Mouse (Mus musculus) kidney, embryonic 16.5 days (tissue): Measurements from ENCODE around the gene Adamts16. TPM values are rescaled to one million over a fixed set of nuclear protein-coding genes. Genes with fewer than 3 reads are reported as not detected.

ENCODE experiments used
- ATAC-seq: fragments of 200-750 bp; cut with Nextera tagmentation; 2 replicates; pipeline ENCODE4 v1.8.0; 2017; ENCODE audit warnings: moderate TSS enrichment; ENCODE audit not compliant: low FRiP score, low TSS enrichment
- H3K27ac ChIP-seq: fragments of 300-500 bp; sonication (generic); 2 replicates; pipeline ENCODE4 v1.5.1; 2014; ENCODE audit warnings: low read length
- H3K27me3 ChIP-seq: fragments of 300-500 bp; sonication (generic); 2 replicates; pipeline ENCODE4 v1.6.1; 2014; ENCODE audit warnings: low read length, control low read depth, mixed read lengths; ENCODE audit not compliant: insufficient read depth
- H3K36me3 ChIP-seq: fragments of 300-500 bp; sonication (generic); 2 replicates; pipeline ENCODE4 v1.6.1; 2014; ENCODE audit warnings: low read length, control low read depth, mixed read lengths; ENCODE audit not compliant: insufficient read depth
- H3K4me1 ChIP-seq: fragments of 300-500 bp; sonication (generic); 2 replicates; pipeline ENCODE4 v1.6.1; 2014; ENCODE audit warnings: low read length, control low read depth, mixed read lengths; ENCODE audit not compliant: insufficient read depth
- H3K4me2 ChIP-seq: fragments of 300-500 bp; sonication (generic); replicated peaks from 2 replicates; pipeline ENCODE4 v1.6.1; 2014; ENCODE audit warnings: low read depth, low read length
- H3K4me3 ChIP-seq: fragments of 300-500 bp; sonication (generic); 2 replicates; pipeline ENCODE4 v1.5.1; 2014; ENCODE audit warnings: mild to moderate bottlenecking, low read length
- H3K9ac ChIP-seq: fragments of 300-500 bp; sonication (generic); replicated peaks from 2 replicates; pipeline ENCODE4 v1.6.1; 2014; ENCODE audit warnings: low read length
- H3K9me3 ChIP-seq: fragments of 300-500 bp; sonication (generic); 2 replicates; pipeline ENCODE4 v1.6.1; 2016; ENCODE audit warnings: low read length, control low read depth
- WGBS: fragments of 180-500 bp; shearing (Covaris S2); extraction: QIAGEN DNeasy Blood & Tissue Kit; methylation state at CpG from one replicate; pipeline ENCODE4 v1.1.7; 2014; 5-methylcytosine and 5-hydroxymethylcytosine counted together
- polyA plus RNA-seq: library from polyadenylated mRNA; unstranded; fragments of >200 nt; fragmentation: Nextera tagmentation; extraction: Ambion mirVana; gene quantifications from 2 replicates; pipeline ENCODE4 v1.2.1, GENCODE M21; 2015

Adamts16 gene
- polyA plus RNA-seq, 1 experiment from 2014 or later: 19.6 TPM

GRCm38 (mm10) chr13:70779781-70780180 lies 61.8 kb downstream of the Adamts16 start:
- H3K27me3 ChIP-seq: no peaks in the 10 kb centered on the region
- H3K27ac ChIP-seq: no peak overlapping the region
- 51% methylated on average over 7 of the region's 7 CpGs for WGBS
- no peaks in the 10 kb centered on the region for H3K36me3 ChIP-seq
- H3K4me2 ChIP-seq: no peak overlapping the region
- no peaks in the 10 kb centered on the region for H3K9me3 ChIP-seq
- no peak overlapping the region for H3K4me3 ChIP-seq
- peaks cover 4% of the 10 kb centered on the region; the same call in 1 of the 2 replicates for H3K4me1 ChIP-seq
- H3K9ac ChIP-seq: no peak overlapping the region
- no peak for ATAC-seq

GRCm38 (mm10) chr13:70778872-70779554 lies 62.6 kb downstream of the Adamts16 start:
- H3K9ac ChIP-seq: no peak overlapping the region
- no peaks in the 10 kb centered on the region for H3K9me3 ChIP-seq
- 0 out of 2 replicates have a peak overlapping the region, but pooled peaks have one; percentile 40 for H3K27ac ChIP-seq
- H3K4me2 ChIP-seq: no peak overlapping the region
- no peaks in the 10 kb centered on the region for H3K36me3 ChIP-seq
- no peaks in the 10 kb centered on the region for H3K27me3 ChIP-seq
- H3K4me3 ChIP-seq: no peak overlapping the region
- ATAC-seq: peak; percentile 42; the same call in 1 of the 2 replicates
- peaks cover 4% of the 10 kb centered on the region; the same call in 1 of the 2 replicates for H3K4me1 ChIP-seq
- 12% methylated on average over 9 of the region's 9 CpGs for WGBS

- no peak for ATAC-seq
- Histone ChIP-seq H3K27me3 (no peaks in the 10 kb centered on the region), H3K4me3 (no peak overlapping the region), H3K36me3 (0 out of 2 replicates have a peak, but pooled peaks cover 3% of the 10 kb centered on the region), H3K9me3 (no peaks in the 10 kb centered on the region), H3K4me2 (no peak overlapping the region), H3K4me1 (no peaks in the 10 kb centered on the region), H3K27ac (no peak overlapping the region), H3K9ac (no peak overlapping the region)
- WGBS: 70% methylated on average over 6 of the region's 6 CpGs
Observed at GRCm38 (mm10) chr13:70771100-70771499, 70.5 kb downstream of the Adamts16 start.

- H3K27me3 ChIP-seq: no peaks in the 10 kb centered on the region
- H3K9ac ChIP-seq: no peak overlapping the region
- H3K4me1 ChIP-seq: no peaks in the 10 kb centered on the region
- H3K9me3 ChIP-seq: no peaks in the 10 kb centered on the region
- ATAC-seq: no peak
- 66% methylated on average over 2 of the region's 2 CpGs for WGBS
- H3K36me3 ChIP-seq: 0 out of 2 replicates have a peak, but pooled peaks cover 3% of the 10 kb centered on the region
- no peak overlapping the region for H3K4me2 ChIP-seq
- H3K27ac ChIP-seq: no peak overlapping the region
- H3K4me3 ChIP-seq: no peak overlapping the region
Observed at GRCm38 (mm10) chr13:70769156-70769555, 72.5 kb downstream of the Adamts16 start.

- no peaks in the 10 kb centered on the region for H3K27me3 ChIP-seq
- no peak overlapping the region for H3K4me2 ChIP-seq
- H3K27ac ChIP-seq: no peak overlapping the region
- 0 out of 2 replicates have a peak, but pooled peaks cover 3% of the 10 kb centered on the region for H3K36me3 ChIP-seq
- ATAC-seq: no peak
- no peak overlapping the region for H3K4me3 ChIP-seq
- no peaks in the 10 kb centered on the region for H3K4me1 ChIP-seq
- no peak overlapping the region for H3K9ac ChIP-seq
- H3K9me3 ChIP-seq: no peaks in the 10 kb centered on the region
Observed at GRCm38 (mm10) chr13:70767462-70767861, 74.1 kb downstream of the Adamts16 start.

- no peaks in the 10 kb centered on the region for H3K27me3 ChIP-seq
- 85% methylated on average over 6 of the region's 6 CpGs for WGBS
- no peak overlapping the region for H3K4me3 ChIP-seq
- no peak overlapping the region for H3K9ac ChIP-seq
- H3K9me3 ChIP-seq: no peaks in the 10 kb centered on the region
- 0 out of 2 replicates have a peak, but pooled peaks cover 5% of the 10 kb centered on the region for H3K36me3 ChIP-seq
- no peak overlapping the region for H3K27ac ChIP-seq
- no peaks in the 10 kb centered on the region for H3K4me1 ChIP-seq
- no peak for ATAC-seq
- H3K4me2 ChIP-seq: no peak overlapping the region
Observed at GRCm38 (mm10) chr13:70764682-70765081, 76.9 kb downstream of the Adamts16 start.

GRCm38 (mm10) chr13:70762586-70762985 lies 79.0 kb downstream of the Adamts16 start:
- Histone ChIP-seq H3K36me3 (0 out of 2 replicates have a peak, but pooled peaks cover 8% of the 10 kb centered on the region), H3K27ac (no peak overlapping the region), H3K9me3 (no peaks in the 10 kb centered on the region), H3K27me3 (no peaks in the 10 kb centered on the region), H3K4me2 (no peak overlapping the region), H3K4me3 (no peak overlapping the region), H3K9ac (no peak overlapping the region), H3K4me1 (no peaks in the 10 kb centered on the region)
- no peak for ATAC-seq
- 81% methylated on average over 2 of the region's 2 CpGs for WGBS

- H3K27ac ChIP-seq: no peak overlapping the region
- H3K36me3 ChIP-seq: peaks cover 5% of the 10 kb centered on the region; the same call in 1 of the 2 replicates
- H3K9ac ChIP-seq: no peak overlapping the region
Observed at GRCm38 (mm10) chr13:70761312-70761711, 80.3 kb downstream of the Adamts16 start.

GRCm38 (mm10) chr13:70760186-70760585 lies 81.4 kb downstream of the Adamts16 start:
- no peaks in the 10 kb centered on the region for H3K9me3 ChIP-seq
- no peak for ATAC-seq
- no peak overlapping the region for H3K9ac ChIP-seq

More at GRCm38 (mm10) chr13:70761312-70761711, 80.3 kb downstream of the Adamts16 start:
- H3K9me3 ChIP-seq: no peaks in the 10 kb centered on the region
- no peak overlapping the region for H3K4me2 ChIP-seq
- ATAC-seq: no peak
- 71% methylated on average over 2 of the region's 2 CpGs for WGBS
- no peaks in the 10 kb centered on the region for H3K27me3 ChIP-seq
- H3K4me1 ChIP-seq: no peaks in the 10 kb centered on the region
- no peak overlapping the region for H3K4me3 ChIP-seq

GRCm38 (mm10) chr13:70746294-70747008 lies 95.2 kb downstream of the Adamts16 start:
- Histone ChIP-seq H3K4me3 (no peak overlapping the region), H3K27me3 (no peaks in the 10 kb centered on the region), H3K9ac (no peak overlapping the region), H3K36me3 (no peaks in the 10 kb centered on the region), H3K9me3 (no peaks in the 10 kb centered on the region), H3K4me2 (no peak overlapping the region), H3K4me1 (no peaks in the 10 kb centered on the region), H3K27ac (no peak overlapping the region)
- no peak for ATAC-seq
- WGBS: 52% methylated on average over 14 of the region's 14 CpGs

More at GRCm38 (mm10) chr13:70760186-70760585, 81.4 kb downstream of the Adamts16 start:
- H3K4me2 ChIP-seq: no peak overlapping the region
- H3K27me3 ChIP-seq: no peaks in the 10 kb centered on the region
- WGBS: 94% methylated on average over 9 of the region's 9 CpGs
- no peak overlapping the region for H3K27ac ChIP-seq
- peaks cover 5% of the 10 kb centered on the region; the same call in 1 of the 2 replicates for H3K36me3 ChIP-seq
- no peak overlapping the region for H3K4me3 ChIP-seq
- no peaks in the 10 kb centered on the region for H3K4me1 ChIP-seq
